Mouse (Mus musculus) E14TG2a.4 (cell line): ENCODE data around the gene Pou2af1.

Experiments
- H3K27me3 ChIP-seq: 2 replicates; pipeline ENCODE4 v1.6.1; 2014; ENCODE audit warnings: low read length, control low read depth; ENCODE audit not compliant: insufficient read depth
- H3K36me3 ChIP-seq: 2 replicates; pipeline ENCODE4 v1.6.1; 2014; ENCODE audit warnings: low read length, control low read depth; ENCODE audit not compliant: insufficient read depth
- H3K4me1 ChIP-seq: replicated peaks from 2 replicates; pipeline ENCODE4 v1.6.1; 2014; ENCODE audit warnings: low read depth, low read length, control low read depth
- H3K4me3 ChIP-seq: replicated peaks from 2 replicates; pipeline ENCODE4 v1.5.1; 2014; ENCODE audit warnings: mild to moderate bottlenecking, low read length
- H3K9me3 ChIP-seq: 2 replicates; pipeline ENCODE4 v1.6.1; 2014; ENCODE audit warnings: low read length, control low read depth
- CTCF ChIP-seq: conservative IDR thresholded peaks from 2 replicates; pipeline ENCODE4 v1.5.1; 2014; ENCODE audit warnings: low read length
- NANOG ChIP-seq: IDR thresholded peaks from 2 replicates; pipeline ENCODE4 v1.6.1; 2014; ENCODE audit warnings: borderline replicate concordance, low read length, mixed read lengths
- POU5F1 ChIP-seq: IDR thresholded peaks from 2 replicates; pipeline ENCODE4 v1.6.1; 2014; ENCODE audit warnings: low read length, borderline replicate concordance

The Pou2af1 gene

GRCm38 (mm10) chr9:51175722-51176121 lies 37.8 kb upstream of the Pou2af1 start:
- TF ChIP-seq NANOG (no peak), POU5F1 (no peak), CTCF (no peak)
- Histone ChIP-seq H3K27me3 (no peaks in the 10 kb centered on the region), H3K4me1 (no peaks in the 10 kb centered on the region), H3K9me3 (no peaks in the 10 kb centered on the region), H3K36me3 (no peaks in the 10 kb centered on the region), H3K4me3 (no peak overlapping the region)

- no peaks in the 10 kb centered on the region for H3K4me1 ChIP-seq
- H3K4me3 ChIP-seq = no peak overlapping the region
- no peaks in the 10 kb centered on the region for H3K27me3 ChIP-seq
- no peak for TF ChIP-seq CTCF
- TF ChIP-seq POU5F1 = no peak
- no peak for TF ChIP-seq NANOG
- no peaks in the 10 kb centered on the region for H3K9me3 ChIP-seq
- H3K36me3 ChIP-seq = no peaks in the 10 kb centered on the region
Measured at GRCm38 (mm10) chr9:51178297-51178696, 35.2 kb upstream of the Pou2af1 start.

- Histone ChIP-seq H3K4me1 (no peaks in the 10 kb centered on the region), H3K36me3 (no peaks in the 10 kb centered on the region), H3K27me3 (0 out of 2 replicates have a peak, but pooled peaks cover 6% of the 10 kb centered on the region), H3K9me3 (no peaks in the 10 kb centered on the region), H3K4me3 (no peak overlapping the region)
- TF ChIP-seq CTCF = no peak
Measured at GRCm38 (mm10) chr9:51180621-51181020, 32.9 kb upstream of the Pou2af1 start.

GRCm38 (mm10) chr9:51182716-51183710 lies 30.5 kb upstream of the Pou2af1 start:
- Histone ChIP-seq H3K9me3 (no peaks in the 10 kb centered on the region), H3K4me1 (no peaks in the 10 kb centered on the region), H3K36me3 (no peaks in the 10 kb centered on the region), H3K27me3 (0 out of 2 replicates have a peak, but pooled peaks cover 6% of the 10 kb centered on the region), H3K4me3 (no peak overlapping the region)
- no peak for TF ChIP-seq NANOG
- TF ChIP-seq CTCF = no peak
- no peak for TF ChIP-seq POU5F1

- Histone ChIP-seq H3K4me3 (no peak overlapping the region), H3K4me1 (no peaks in the 10 kb centered on the region), H3K36me3 (no peaks in the 10 kb centered on the region), H3K27me3 (0 out of 2 replicates have a peak, but pooled peaks cover 6% of the 10 kb centered on the region), H3K9me3 (no peaks in the 10 kb centered on the region)
- TF ChIP-seq NANOG (no peak), CTCF (no peak), POU5F1 (no peak)
Measured at GRCm38 (mm10) chr9:51185386-51185785, 28.1 kb upstream of the Pou2af1 start.

DNA sequence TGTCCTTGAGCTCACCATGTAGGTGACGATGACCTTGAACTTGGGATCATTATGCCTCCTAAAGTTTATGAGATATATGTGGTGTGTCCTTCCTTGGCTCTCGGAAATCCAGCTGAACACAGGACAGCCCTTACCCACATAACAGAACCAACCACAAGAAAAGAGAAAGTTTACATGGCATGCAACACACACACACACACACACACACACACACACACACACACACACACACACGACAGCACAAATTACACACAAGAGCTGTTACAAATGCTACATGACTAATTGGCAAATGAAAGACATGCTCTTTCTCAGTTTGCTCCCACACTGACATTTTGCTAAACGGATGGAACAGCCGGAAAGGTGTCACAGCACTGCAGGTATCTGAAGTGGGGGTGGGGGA lies 27.6 kb upstream of the Pou2af1 start:
- no peaks in the 10 kb centered on the region for H3K36me3 ChIP-seq
- H3K27me3 ChIP-seq = 0 out of 2 replicates have a peak, but pooled peaks cover 6% of the 10 kb centered on the region
- TF ChIP-seq CTCF (no peak), POU5F1 (no peak), NANOG (no peak)
- no peak overlapping the region for H3K4me3 ChIP-seq
- no peaks in the 10 kb centered on the region for H3K9me3 ChIP-seq
- H3K4me1 ChIP-seq = no peaks in the 10 kb centered on the region

GRCm38 (mm10) chr9:51190655-51191054 lies 22.9 kb upstream of the Pou2af1 start:
- no peaks in the 10 kb centered on the region for H3K4me1 ChIP-seq
- H3K36me3 ChIP-seq = no peaks in the 10 kb centered on the region
- H3K4me3 ChIP-seq = no peak overlapping the region
- H3K27me3 ChIP-seq = no peaks in the 10 kb centered on the region
- TF ChIP-seq POU5F1 (no peak), CTCF (no peak), NANOG (no peak)
- H3K9me3 ChIP-seq = peaks cover 4% of the 10 kb centered on the region; the same call in 1 of the 2 replicates

GRCm38 (mm10) chr9:51194790-51195189 lies 18.7 kb upstream of the Pou2af1 start:
- peaks cover 4% of the 10 kb centered on the region; the same call in 1 of the 2 replicates for H3K9me3 ChIP-seq
- H3K4me3 ChIP-seq = no peak overlapping the region
- no peaks in the 10 kb centered on the region for H3K36me3 ChIP-seq
- TF ChIP-seq POU5F1 (no peak), NANOG (no peak), CTCF (no peak)
- no peaks in the 10 kb centered on the region for H3K27me3 ChIP-seq
- H3K4me1 ChIP-seq = no peaks in the 10 kb centered on the region

GRCm38 (mm10) chr9:51208974-51209332 lies 4.6 kb upstream of the Pou2af1 start:
- TF ChIP-seq POU5F1 (no peak), CTCF (no peak), NANOG (no peak)
- Histone ChIP-seq H3K27me3 (no peaks in the 10 kb centered on the region), H3K36me3 (no peaks in the 10 kb centered on the region), H3K4me3 (no peak overlapping the region), H3K4me1 (no peaks in the 10 kb centered on the region), H3K9me3 (no peaks in the 10 kb centered on the region)
